Mouse (Mus musculus) embryonic fibroblast, embryonic 13.5 days (primary cell): Measurements from ENCODE around the gene Mapk6.

Source experiments
- CTCF ChIP-seq: IDR thresholded peaks from 2 replicates; pipeline ENCODE4 v1.5.1; 2011; ENCODE audit warnings: mild to moderate bottlenecking, control low read depth, low read length, moderate library complexity, borderline replicate concordance; ENCODE audit not compliant: insufficient read depth
- POLR2A ChIP-seq: IDR thresholded peaks from 2 replicates; pipeline ENCODE4 v1.6.1; 2011; ENCODE audit warnings: low read depth, mild to moderate bottlenecking, control low read depth, low read length, moderate library complexity

DNA sequence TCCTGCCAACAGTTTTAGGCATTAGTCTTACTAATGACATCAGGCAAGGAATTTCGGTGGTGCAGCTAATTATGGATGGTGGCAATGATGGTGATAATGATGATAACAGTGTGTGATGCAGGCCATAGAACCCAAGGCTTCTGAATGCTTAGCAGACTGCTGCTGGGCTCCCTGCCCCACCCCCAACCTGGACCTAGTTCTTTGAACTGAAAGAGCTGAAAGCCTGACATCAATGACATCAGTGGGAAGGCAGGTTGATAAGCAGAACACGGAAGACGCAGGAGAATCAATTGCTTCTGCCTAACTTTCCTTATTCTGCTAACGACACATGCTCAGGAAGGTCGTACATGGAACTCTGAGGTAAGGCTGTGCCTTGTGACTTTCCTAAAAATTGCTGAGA lies 3.4 kb upstream of the Mapk6 start:
- TF ChIP-seq POLR2A (no peak), CTCF (no peak)
